Mouse (Mus musculus) limb, embryonic 13.5 days (tissue): ENCODE results near the gene Gm4981. TPM values are rescaled to one million over a fixed set of nuclear protein-coding genes. Genes with fewer than 3 reads are reported as not detected.
A peak's percentile ranks its signal among the peaks of the same experiment; 100 is the strongest.
"Not testable (repeated sequence)": the region's sequence is repeated elsewhere in the genome, so short reads cannot be mapped to it uniquely, and the experiment has no call there.

Source experiments
- ATAC-seq: fragments of 200-750 bp; cut with Nextera tagmentation; 2 replicates; pipeline ENCODE4 v1.8.0; 2017; ENCODE audit warnings: low read depth, moderate number of reproducible peaks, moderate TSS enrichment; ENCODE audit not compliant: low FRiP score
- H3K27ac ChIP-seq: fragments of 300-500 bp; sonication (generic); 2 replicates; pipeline ENCODE4 v1.5.1; 2015; ENCODE audit warnings: inconsistent platforms, mild to moderate bottlenecking, moderate library complexity
- H3K27me3 ChIP-seq: fragments of 300-500 bp; sonication (generic); 2 replicates; pipeline ENCODE4 v1.6.1; 2015; ENCODE audit warnings: mild to moderate bottlenecking, inconsistent platforms
- H3K36me3 ChIP-seq: fragments of 300-500 bp; sonication (generic); 2 replicates; pipeline ENCODE4 v1.6.1; 2015; ENCODE audit warnings: inconsistent platforms, mild to moderate bottlenecking, moderate library complexity
- H3K4me1 ChIP-seq: fragments of 300-500 bp; sonication (generic); 2 replicates; pipeline ENCODE4 v1.6.1; 2015; ENCODE audit warnings: inconsistent platforms
- H3K4me2 ChIP-seq: fragments of 300-500 bp; sonication (generic); replicated peaks from 2 replicates; pipeline ENCODE4 v1.6.1; 2015; ENCODE audit warnings: inconsistent platforms, mild to moderate bottlenecking, moderate library complexity
- H3K4me3 ChIP-seq: fragments of 300-500 bp; sonication (generic); 2 replicates; pipeline ENCODE4 v1.5.1; 2015; ENCODE audit warnings: moderate library complexity, mild to moderate bottlenecking, inconsistent platforms
- H3K9ac ChIP-seq: fragments of 300-500 bp; sonication (generic); 2 replicates; pipeline ENCODE4 v1.6.1; 2015; ENCODE audit warnings: mild to moderate bottlenecking, inconsistent platforms
- H3K9me3 ChIP-seq: fragments of 300-500 bp; sonication (generic); 2 replicates; pipeline ENCODE4 v1.6.1; 2016; ENCODE audit warnings: inconsistent platforms
- WGBS: fragments of 180-500 bp; shearing (Covaris S2); methylation state at CpG from one replicate; pipeline ENCODE4 v1.1.7; 2015; 5-methylcytosine and 5-hydroxymethylcytosine counted together
- polyA plus RNA-seq: library from polyadenylated mRNA; unstranded; fragments of >200 nt; fragmentation: Nextera tagmentation; extraction: Ambion mirVana; gene quantifications from 2 replicates; pipeline ENCODE4 v1.2.1, GENCODE M21; 2015

Gene Gm4981
- polyA plus RNA-seq, 1 experiment from 2014 or later: not detected

DNA sequence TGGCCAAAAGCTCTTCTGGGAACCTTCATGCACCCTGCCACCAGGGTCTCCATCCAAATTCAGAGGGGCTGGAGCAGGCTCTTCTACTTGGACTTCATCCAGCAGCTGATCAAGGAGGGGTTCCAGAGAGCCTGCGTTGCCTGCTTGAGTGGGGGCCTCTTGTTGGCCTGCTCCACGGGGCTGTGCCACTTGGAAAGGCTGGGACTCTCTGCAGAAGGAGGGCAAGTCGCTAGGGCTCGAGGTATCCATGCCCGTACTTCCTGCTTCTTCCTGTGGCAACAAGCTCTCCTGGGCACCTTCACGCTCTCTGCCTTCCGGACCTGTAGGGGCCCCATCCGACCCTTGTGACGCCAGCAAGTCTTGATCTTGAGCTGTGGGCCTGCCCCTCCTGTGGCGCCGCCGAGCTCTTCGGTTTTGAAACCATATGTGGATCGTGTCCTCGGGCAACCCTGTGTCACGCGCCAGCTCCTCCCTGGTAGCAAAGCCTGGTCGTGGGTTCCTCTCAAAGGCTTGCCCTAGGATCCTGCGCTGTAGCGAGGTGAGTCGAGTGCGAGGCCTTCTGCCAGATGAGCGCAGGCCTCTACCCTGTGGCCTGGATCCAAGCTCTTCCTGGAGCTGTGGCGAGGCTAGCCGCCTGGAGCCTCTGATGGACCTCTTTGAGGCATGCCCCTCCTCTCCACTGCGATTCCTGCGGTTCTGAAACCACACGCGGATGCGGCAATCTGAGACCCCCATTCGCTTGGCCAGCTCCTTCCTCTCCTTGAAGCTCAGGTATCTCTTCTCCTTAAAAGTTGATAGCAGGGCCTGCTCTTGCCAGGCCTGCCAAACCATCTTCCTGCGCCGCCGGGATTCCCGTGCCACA lies 4.5 kb downstream of the Gm4981 start:
- WGBS: 88% methylated on average over 35 of the region's 35 CpGs
- H3K9me3 ChIP-seq: peaks cover 14% of the 10 kb centered on the region
- H3K4me2 ChIP-seq, H3K4me3 ChIP-seq, H3K4me1 ChIP-seq, H3K27ac ChIP-seq, H3K9ac ChIP-seq, H3K36me3 ChIP-seq, H3K27me3 ChIP-seq: not testable (repeated sequence)
- peak; percentile 80 for ATAC-seq

DNA sequence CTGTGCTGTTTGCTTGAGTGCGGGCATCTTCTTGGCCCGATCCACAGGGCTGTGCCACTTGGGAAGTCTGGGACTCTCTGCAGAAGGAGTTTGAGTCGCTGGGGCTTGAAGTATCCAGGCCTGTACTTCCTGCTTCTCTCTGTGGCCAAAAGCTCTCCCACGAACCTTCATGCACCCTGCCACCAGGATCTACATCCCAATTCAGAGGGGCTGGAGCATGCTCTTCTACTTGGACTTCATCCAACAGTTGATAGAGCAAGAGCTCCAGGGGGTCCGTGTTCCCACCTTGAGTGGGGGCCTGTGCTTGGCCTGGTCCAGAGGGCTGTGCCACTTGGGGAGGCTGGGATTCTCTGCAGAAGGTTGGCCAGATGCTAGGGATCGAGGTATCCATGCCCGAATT lies 5.4 kb downstream of the Gm4981 start:
- not testable (repeated sequence) for H3K4me3 ChIP-seq, H3K27me3 ChIP-seq, H3K36me3 ChIP-seq, H3K27ac ChIP-seq, H3K4me1 ChIP-seq, H3K9ac ChIP-seq, H3K4me2 ChIP-seq
- peak; percentile 37 for ATAC-seq
- H3K9me3 ChIP-seq: peaks cover 17% of the 10 kb centered on the region
- 84% methylated on average over 5 of the region's 7 CpGs for WGBS

DNA sequence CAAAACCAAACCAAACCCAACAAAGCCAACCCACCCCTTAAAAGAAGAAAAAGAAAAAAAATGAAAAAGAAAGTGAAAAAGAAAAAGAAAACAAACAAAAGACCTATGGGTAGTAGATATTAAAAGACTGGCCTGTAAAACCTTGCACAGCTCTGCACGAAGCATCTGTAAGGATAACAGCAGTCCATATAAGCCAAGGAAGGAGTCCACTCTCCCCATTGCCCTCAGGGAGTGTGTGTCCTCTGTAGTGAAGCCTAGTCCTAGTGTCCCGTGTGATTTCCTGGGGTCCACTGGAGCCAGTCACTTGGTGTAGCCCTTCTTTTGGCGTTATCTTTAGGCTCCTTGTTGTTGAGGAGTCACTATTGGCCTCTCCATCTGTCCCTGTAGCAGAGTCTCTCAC lies 6.5 kb downstream of the Gm4981 start:
- peaks cover 17% of the 10 kb centered on the region for H3K9me3 ChIP-seq
- H3K27me3 ChIP-seq, ATAC-seq, H3K27ac ChIP-seq, H3K9ac ChIP-seq, H3K4me2 ChIP-seq, H3K4me3 ChIP-seq, H3K4me1 ChIP-seq, H3K36me3 ChIP-seq: not testable (repeated sequence)
- WGBS: 55% methylated on average over 3 of the region's 3 CpGs

DNA sequence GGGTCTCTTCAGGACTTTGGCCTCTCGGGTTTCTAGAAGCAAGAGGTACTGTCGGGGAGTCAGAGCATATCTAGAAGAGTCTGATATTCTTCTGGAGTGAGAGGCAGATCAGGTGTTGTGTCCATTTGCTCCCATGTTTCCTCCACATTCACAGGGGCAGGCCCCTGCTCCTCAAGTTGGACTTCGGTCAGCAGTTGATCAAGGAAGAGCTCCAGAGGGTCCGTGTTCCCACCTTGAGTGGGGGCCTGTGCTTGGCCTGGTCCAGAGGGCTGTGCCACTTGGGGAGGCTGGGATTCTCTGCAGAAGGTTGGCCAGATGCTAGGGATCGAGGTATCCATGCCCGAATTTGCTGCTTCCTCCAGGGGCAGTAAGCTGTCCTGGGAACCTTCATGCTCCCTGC lies 8.7 kb downstream of the Gm4981 start:
- H3K4me3 ChIP-seq, H3K4me1 ChIP-seq, ATAC-seq, H3K27ac ChIP-seq, H3K9ac ChIP-seq, H3K27me3 ChIP-seq, H3K36me3 ChIP-seq, H3K4me2 ChIP-seq: not testable (repeated sequence)
- 81% methylated on average over 3 of the region's 6 CpGs for WGBS
- peaks cover 15% of the 10 kb centered on the region for H3K9me3 ChIP-seq

DNA sequence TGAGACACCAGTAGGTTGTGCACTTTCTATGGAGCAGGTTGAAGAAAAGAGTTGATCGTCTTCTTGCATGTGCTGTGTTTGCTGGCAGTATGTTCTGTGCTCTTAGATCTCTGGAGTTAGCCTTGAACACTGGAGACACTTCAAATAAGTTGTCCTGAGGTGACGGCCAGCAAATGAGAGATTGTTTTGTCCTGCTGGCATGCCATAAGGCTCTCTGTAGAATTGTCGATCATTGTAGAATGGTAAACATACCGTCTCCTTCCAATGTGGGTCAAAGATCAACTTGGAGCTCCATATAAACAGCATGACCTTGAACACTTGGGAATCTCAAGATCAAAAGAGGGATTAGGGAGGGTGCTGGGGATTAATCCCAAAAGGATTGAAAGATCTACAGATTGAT lies 10.1 kb downstream of the Gm4981 start:
- not testable (repeated sequence) for H3K36me3 ChIP-seq, H3K27ac ChIP-seq, ATAC-seq, H3K4me1 ChIP-seq, H3K27me3 ChIP-seq, H3K9me3 ChIP-seq, H3K4me3 ChIP-seq, H3K4me2 ChIP-seq, H3K9ac ChIP-seq
- 75% methylated on average over 4 of the region's 4 CpGs for WGBS

DNA sequence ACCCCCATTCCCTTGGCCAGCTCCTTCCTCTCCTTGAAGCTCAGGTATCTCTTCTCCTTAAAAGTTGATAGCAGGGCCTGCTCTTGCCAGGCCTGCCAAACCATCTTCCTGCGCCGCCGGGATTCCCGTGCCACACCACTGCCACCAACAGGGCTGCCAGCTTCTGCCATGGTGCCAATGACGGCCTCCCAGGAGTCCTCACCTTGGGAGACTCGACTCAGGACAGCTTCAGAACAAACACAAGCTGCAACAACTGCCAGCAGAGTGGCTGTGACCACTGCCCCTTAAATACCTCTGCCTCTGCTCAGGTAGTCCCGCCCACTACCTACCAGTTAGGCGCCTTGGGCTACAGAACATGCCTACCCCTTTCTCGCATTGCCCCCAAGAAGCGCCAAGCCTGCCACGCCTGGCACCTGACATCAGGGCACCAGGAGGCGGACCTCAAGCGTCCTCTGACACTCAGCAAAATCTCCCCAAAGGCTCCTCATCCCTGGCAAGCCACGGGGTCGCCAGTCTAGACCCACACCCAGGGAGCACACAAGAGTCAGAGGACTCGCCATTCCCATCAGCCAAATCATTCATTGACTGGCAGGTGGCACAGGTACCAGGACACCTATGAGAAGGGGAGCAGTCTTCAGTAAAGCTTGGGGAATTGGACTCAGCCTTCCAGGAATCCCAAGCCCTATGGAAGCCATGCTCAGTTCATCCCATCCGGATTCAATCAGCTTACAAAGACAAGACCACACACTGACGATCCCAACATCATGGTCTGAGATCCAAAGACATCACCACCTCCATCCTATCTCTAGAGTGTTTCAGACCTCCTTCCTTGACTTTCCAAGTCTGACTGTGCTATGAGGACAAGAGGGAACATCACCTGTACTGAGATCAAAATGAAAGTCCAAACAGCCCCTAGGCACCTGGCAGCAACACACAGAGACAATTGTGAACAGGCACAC lies 11.4 kb downstream of the Gm4981 start, which contains the start of gene AW822073:
Gene AW822073, minus strand, starts transcription at position 104 of the 959 bp plus-strand sequence.
- ATAC-seq, H3K36me3 ChIP-seq, H3K4me3 ChIP-seq, H3K4me2 ChIP-seq, H3K9me3 ChIP-seq, H3K27ac ChIP-seq, H3K9ac ChIP-seq, H3K27me3 ChIP-seq, H3K4me1 ChIP-seq: not testable (repeated sequence)
- 84% methylated on average over 18 of the region's 18 CpGs for WGBS

DNA sequence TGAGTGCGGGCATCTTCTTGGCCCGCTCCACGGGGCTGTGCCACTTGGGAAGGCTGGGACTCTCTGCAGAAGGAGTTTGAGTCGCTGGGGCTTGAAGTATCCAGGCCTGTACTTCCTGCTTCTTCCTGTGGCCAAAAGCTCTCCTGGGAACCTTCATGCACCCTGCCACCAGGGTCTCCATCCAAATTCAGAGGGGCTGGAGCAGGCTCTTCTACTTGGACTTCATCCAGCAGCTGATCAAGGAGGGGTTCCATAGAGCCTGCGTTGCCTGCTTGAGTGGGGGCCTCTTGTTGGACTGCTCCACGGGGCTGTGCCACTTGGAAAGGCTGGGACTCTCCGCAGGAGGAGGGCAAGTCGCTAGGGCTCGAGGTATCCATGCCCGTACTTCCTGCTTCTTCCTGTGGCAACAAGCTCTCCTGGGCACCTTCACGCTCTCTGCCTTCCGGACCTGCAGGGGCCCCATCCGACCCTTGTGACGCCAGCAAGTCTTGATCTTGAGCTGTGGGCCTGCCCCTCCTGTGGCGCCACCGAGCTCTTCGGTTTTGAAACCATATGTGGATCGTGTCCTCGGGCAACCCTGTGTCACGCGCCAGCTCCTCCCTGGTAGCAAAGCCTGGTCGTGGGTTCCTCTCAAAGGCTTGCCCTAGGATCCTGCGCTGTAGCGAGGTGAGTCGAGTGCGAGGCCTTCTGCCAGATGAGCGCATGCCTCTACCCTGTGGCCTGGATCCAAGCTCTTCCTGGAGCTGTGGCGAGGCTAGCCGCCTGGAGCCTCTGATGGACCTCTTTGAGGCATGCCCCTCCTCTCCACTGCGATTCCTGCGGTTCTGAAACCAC lies 12.3 kb downstream of the Gm4981 start:
- not testable (repeated sequence) for H3K27ac ChIP-seq, H3K36me3 ChIP-seq, H3K27me3 ChIP-seq, ATAC-seq, H3K9ac ChIP-seq, H3K4me1 ChIP-seq, H3K4me2 ChIP-seq, H3K9me3 ChIP-seq, H3K4me3 ChIP-seq
- 83% methylated on average over 31 of the region's 31 CpGs for WGBS

DNA sequence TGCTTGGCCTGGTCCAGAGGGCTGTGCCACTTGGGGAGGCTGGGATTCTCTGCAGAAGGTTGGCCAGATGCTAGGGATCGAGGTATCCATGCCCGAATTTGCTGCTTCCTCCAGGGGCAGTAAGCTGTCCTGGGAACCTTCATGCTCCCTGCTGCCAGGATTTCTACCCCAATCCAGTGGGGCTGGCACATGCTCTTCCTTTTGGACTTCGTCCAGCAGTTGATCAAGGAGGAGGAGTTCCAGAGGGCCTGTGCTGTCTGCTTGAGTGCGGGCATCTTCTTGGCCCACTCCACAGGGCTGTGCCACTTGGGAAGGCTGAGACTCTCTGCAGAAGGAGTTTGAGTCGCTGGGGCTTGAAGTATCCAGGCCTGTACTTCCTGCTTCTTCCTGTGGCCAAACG lies 13.3 kb downstream of the Gm4981 start:
- 84% methylated on average over 4 of the region's 6 CpGs for WGBS
- H3K36me3 ChIP-seq, H3K4me1 ChIP-seq, H3K9me3 ChIP-seq, H3K27me3 ChIP-seq, H3K9ac ChIP-seq, H3K4me2 ChIP-seq, ATAC-seq, H3K4me3 ChIP-seq, H3K27ac ChIP-seq: not testable (repeated sequence)

DNA sequence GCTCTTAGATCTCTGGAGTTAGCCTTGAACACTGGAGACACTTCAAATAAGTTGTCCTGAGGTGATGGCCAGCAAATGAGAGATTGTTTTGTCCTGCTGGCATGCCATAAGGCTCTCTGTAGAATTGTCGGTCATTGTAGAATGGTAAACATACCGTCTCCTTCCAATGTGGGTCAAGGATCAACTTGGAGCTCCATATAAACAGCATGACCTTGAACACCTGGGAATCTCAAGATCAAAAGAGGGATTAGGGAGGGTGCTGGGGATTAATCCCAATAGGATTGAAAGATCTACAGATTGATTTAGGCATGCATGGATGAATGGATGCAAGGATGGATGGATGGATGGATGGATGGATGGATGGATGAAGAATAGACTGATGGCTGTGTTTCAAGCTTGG lies 14.9 kb downstream of the Gm4981 start:
- H3K27ac ChIP-seq, H3K9ac ChIP-seq, H3K4me3 ChIP-seq, H3K9me3 ChIP-seq, H3K4me2 ChIP-seq, H3K4me1 ChIP-seq, H3K27me3 ChIP-seq, ATAC-seq, H3K36me3 ChIP-seq: not testable (repeated sequence)
- WGBS: 91% methylated on average over 2 of the region's 2 CpGs

DNA sequence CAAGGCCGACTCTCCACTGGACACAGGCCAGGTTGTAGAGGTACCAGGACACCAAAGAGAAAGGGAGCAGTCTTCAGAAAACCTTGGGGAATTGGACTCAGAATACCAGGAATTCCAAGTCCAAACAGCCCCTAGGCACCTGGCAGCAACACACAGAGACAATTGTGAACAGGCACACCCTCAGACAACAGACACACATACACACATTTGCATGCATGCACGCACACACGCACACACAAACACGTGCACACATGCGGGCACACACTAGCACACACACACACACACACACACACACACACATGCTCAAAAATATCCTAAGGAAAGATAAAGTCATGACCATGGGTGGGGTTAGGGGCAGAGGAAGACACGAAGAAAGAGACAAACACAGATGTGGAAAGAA lies 15.8 kb downstream of the Gm4981 start:
- 83% methylated on average over 6 of the region's 6 CpGs for WGBS
- no peak overlapping the region for H3K27ac ChIP-seq
- no peak overlapping the region for H3K9ac ChIP-seq
- H3K27me3 ChIP-seq: no peaks in the 10 kb centered on the region
- no peaks in the 10 kb centered on the region for H3K4me1 ChIP-seq
- peaks cover 6% of the 10 kb centered on the region for H3K9me3 ChIP-seq
- H3K4me2 ChIP-seq: no peak overlapping the region
- ATAC-seq: no peak
- H3K4me3 ChIP-seq: no peak overlapping the region
- no peaks in the 10 kb centered on the region for H3K36me3 ChIP-seq

DNA sequence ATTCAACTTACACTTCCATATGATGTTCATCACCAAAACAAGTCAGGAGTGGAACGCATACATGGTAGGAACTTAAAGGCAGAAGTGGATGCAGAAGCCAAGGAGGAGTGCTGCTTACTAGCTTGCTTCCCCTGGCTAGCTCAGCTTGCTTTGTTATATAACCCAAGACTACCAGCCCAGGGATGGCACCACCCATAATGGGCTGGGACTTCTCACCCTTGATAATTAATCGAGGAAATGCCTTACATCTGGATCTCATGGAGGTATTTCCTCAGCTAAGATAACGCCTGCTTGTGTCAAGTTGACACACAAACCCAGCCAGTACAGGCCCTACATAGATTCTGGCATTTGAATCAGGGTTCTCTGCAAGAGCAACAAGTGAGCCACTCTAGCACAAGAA lies 19.1 kb downstream of the Gm4981 start:
- peaks cover 6% of the 10 kb centered on the region for H3K9me3 ChIP-seq
- no peak overlapping the region for H3K27ac ChIP-seq
- no peak overlapping the region for H3K9ac ChIP-seq
- 75% methylated on average over 3 of the region's 3 CpGs for WGBS
- H3K36me3 ChIP-seq: no peaks in the 10 kb centered on the region
- H3K4me3 ChIP-seq: no peak overlapping the region
- no peaks in the 10 kb centered on the region for H3K4me1 ChIP-seq
- H3K27me3 ChIP-seq: no peaks in the 10 kb centered on the region
- ATAC-seq: no peak
- H3K4me2 ChIP-seq: no peak overlapping the region

DNA sequence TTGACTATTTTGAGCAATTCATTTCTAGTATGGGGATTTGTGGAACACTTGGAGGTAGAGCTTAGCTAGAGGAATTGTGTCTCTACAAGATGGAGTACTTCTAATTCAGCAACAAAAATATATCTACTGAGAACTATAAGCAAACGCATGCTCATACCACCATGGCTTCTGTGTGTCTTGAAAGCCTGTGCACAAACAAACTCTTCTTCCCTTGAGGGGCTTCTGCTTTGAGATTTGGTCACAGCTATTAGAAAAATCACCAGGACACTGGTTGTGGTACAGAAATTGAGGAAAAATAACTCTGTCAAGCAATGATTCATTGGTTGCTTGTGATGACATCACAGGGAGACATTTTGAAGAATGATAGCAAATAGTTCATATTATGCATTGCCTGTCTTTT lies 21.1 kb downstream of the Gm4981 start:
- no peak overlapping the region for H3K4me2 ChIP-seq
- H3K27ac ChIP-seq: no peak overlapping the region
- WGBS: 84% methylated on average over 1 of the region's 1 CpGs
- no peak overlapping the region for H3K4me3 ChIP-seq
- no peaks in the 10 kb centered on the region for H3K4me1 ChIP-seq
- ATAC-seq: no peak
- no peaks in the 10 kb centered on the region for H3K9me3 ChIP-seq
- no peaks in the 10 kb centered on the region for H3K27me3 ChIP-seq
- H3K9ac ChIP-seq: no peak overlapping the region
- no peaks in the 10 kb centered on the region for H3K36me3 ChIP-seq
